Mouse (Mus musculus) kidney, adult 2 months (tissue): ENCODE measurements at regions not wholly inside any gene's neighbourhood (a gene's known extent, or its start where the extent isn't known, plus 50 kb on each side); places are given as distances from the start of the nearest gene placed in this dataset.

Experiments
- DNase-seq: peaks from one replicate; pipeline ENCODE4 v3.0.0; 2021
- H3K27ac ChIP-seq: fragments of 200-500 bp; 2 replicates; pipeline ENCODE4 v1.5.1; 2012; ENCODE audit warnings: low read depth, low read length, control low read depth, inconsistent platforms; ENCODE audit not compliant: insufficient read depth
- H3K27me3 ChIP-seq: fragments of 200-500 bp; replicated peaks from 2 replicates; pipeline ENCODE4 v1.6.1; 2012; ENCODE audit warnings: mild to moderate bottlenecking, moderate library complexity, low read length, inconsistent platforms; ENCODE audit not compliant: control insufficient read depth, insufficient read depth
- H3K36me3 ChIP-seq: fragments of 200-500 bp; 2 replicates; pipeline ENCODE4 v1.6.1; 2012; ENCODE audit warnings: mild to moderate bottlenecking, moderate library complexity, low read length, inconsistent platforms; ENCODE audit not compliant: control insufficient read depth, insufficient read depth
- H3K4me1 ChIP-seq: fragments of 200-500 bp; 2 replicates; pipeline ENCODE4 v1.6.1; 2011; ENCODE audit warnings: low read length; ENCODE audit not compliant: control insufficient read depth, insufficient read depth
- H3K4me3 ChIP-seq: fragments of 200-500 bp; 2 replicates; pipeline ENCODE4 v1.5.1; 2011; ENCODE audit warnings: mild to moderate bottlenecking, low read depth, low read length, control low read depth; ENCODE audit not compliant: insufficient read depth
- CTCF ChIP-seq: fragments of 200-500 bp; conservative IDR thresholded peaks from 2 replicates; pipeline ENCODE4 v1.5.1; 2011; ENCODE audit warnings: low read depth, mild to moderate bottlenecking, control low read depth, low read length, moderate library complexity, mixed read lengths; ENCODE audit not compliant: insufficient read depth, insufficient read length
- POLR2A ChIP-seq: fragments of 200-500 bp; IDR thresholded peaks from one replicate; pipeline ENCODE4 v1.6.1; 2011; ENCODE audit warnings: low read depth, low read length, control low read depth
- WGBS: fragments of 180-500 bp; shearing (Covaris S2); methylation state at CpG from one replicate; pipeline ENCODE4 v1.1.7; 2018; 5-methylcytosine and 5-hydroxymethylcytosine counted together

DNA sequence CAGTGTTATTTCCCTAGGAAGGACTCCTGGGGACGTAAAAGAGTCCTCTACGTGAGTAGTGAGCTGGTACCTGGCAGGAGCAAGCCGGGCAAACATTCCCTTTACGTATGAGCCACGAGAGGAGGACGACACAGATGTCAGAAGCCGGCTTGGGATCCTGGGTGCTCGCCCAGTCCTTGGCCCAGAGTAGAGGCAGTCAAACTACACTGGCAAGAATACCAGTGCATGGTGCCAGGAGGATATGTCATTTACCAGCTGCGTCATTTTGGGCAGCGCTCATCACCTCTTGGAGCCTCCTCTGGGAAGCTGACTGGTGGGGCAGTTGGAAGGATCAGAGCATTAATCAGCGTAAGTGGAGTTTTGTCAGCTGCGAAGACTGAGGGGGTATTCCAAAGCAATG lies 343.0 kb upstream of the Klf4 start:
- no peak for TF ChIP-seq CTCF
- no peak for TF ChIP-seq POLR2A
- Histone ChIP-seq H3K27ac (no peak overlapping the region), H3K4me1 (no peaks in the 10 kb centered on the region), H3K27me3 (no peaks in the 10 kb centered on the region), H3K36me3 (no peaks in the 10 kb centered on the region), H3K4me3 (no peak overlapping the region)
- WGBS: 90% methylated on average over 12 of the region's 12 CpGs
- DNase-seq: no peak

DNA sequence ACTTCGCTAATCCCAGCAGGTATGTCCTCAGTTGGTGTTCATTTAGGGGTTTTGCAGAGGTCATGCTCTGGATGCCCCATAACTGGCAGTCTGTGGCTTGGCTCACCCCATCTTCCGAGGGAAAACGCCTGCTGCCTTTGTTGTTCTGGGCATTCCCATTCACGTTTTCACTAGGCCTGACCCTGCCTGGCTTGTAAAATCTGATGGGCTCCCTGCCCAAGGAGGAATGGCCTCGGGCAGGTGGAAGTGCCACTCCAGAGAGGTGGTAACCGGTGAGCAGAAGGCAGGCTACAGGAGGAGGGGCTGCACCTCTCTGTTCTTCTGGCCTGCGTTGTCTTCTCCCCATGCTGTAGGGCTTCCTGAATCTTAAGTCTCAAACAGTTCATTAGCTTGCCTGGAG lies 342.6 kb upstream of the Klf4 start:
- TF ChIP-seq CTCF (no peak), POLR2A (no peak)
- H3K4me3 ChIP-seq: no peak overlapping the region
- H3K36me3 ChIP-seq: no peaks in the 10 kb centered on the region
- no peak overlapping the region for H3K27ac ChIP-seq
- DNase-seq: peak; percentile 5
- no peaks in the 10 kb centered on the region for H3K27me3 ChIP-seq
- no peaks in the 10 kb centered on the region for H3K4me1 ChIP-seq
- 63% methylated on average over 7 of the region's 7 CpGs for WGBS

DNA sequence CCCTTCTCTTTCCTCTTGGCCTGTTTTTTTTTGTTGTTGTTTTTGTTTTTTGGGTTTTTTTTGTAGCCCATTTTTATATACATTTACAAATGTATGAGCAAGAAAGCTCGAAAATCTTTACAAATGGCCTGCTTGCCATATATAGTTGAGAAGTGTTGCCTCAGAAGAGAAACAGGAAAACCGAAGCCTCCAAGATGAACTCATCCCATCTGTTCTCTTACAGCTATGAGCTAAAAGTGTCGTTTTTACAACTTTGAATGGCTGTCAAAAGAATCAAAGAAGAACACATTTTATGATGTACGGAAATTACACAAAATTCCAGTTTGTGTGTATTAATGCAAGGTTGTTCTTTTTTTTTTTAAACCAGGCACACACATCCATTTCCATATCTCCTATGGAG lies 342.0 kb upstream of the Klf4 start:
- H3K27ac ChIP-seq: no peak overlapping the region
- no peaks in the 10 kb centered on the region for H3K4me1 ChIP-seq
- H3K27me3 ChIP-seq: no peaks in the 10 kb centered on the region
- no peak overlapping the region for H3K4me3 ChIP-seq
- no peak for DNase-seq
- TF ChIP-seq CTCF (no peak), POLR2A (no peak)
- no peaks in the 10 kb centered on the region for H3K36me3 ChIP-seq
- 79% methylated on average over 4 of the region's 4 CpGs for WGBS

DNA sequence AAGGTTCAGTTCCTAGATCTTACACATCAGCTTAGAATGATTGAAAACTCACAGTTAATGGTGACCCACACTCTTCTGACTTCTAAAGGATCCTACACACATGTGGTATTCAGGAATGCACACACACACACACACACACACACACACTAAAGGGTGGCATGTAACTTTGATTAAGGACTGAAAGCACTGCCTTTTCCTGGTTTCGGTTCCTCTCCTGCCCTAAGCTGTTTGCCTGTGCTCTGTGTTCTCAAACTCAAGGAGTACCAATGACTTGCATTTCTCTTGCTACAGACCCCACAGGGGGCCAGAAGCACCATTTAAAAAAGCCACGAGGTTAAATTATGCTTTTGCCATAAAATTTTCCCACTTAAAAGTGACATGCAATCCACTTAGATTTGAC lies 327.8 kb upstream of the Klf4 start:
- TF ChIP-seq CTCF (no peak), POLR2A (no peak)
- no peak for DNase-seq
- H3K27me3 ChIP-seq: no peaks in the 10 kb centered on the region
- H3K4me3 ChIP-seq: no peak overlapping the region
- H3K27ac ChIP-seq: no peak overlapping the region
- WGBS: 71% methylated on average over 2 of the region's 2 CpGs
- H3K4me1 ChIP-seq: no peaks in the 10 kb centered on the region
- H3K36me3 ChIP-seq: no peaks in the 10 kb centered on the region

DNA sequence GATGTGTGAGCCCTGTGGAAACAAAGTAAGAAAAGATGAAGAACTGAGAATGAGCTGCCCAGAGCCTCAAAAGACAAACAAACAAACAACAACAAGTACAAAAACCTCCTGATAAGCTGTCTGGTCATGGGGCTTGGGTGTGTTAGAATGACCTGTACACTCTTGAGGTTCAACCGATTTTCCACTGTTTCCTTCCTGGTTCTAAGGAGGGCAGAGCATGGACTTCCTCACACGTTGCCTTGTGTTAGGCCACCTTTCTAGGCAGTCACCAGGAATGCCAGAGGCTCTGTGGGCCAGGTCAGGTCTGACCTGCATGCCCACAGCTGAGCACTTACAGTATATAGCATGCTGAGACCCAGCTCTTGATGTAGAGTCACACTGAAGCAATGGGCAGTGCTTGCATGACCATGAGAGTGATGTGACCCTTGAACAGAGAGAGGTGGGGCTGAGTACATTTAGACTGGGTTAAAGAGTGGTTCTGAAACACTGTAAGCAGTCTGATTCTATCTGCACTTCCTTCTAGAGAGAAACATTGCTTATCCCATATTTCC lies 327.0 kb upstream of the Klf4 start:
- WGBS: 75% methylated on average over 2 of the region's 2 CpGs
- TF ChIP-seq CTCF (no peak), POLR2A (no peak)
- Histone ChIP-seq H3K27ac (no peak overlapping the region), H3K4me1 (no peaks in the 10 kb centered on the region), H3K36me3 (no peaks in the 10 kb centered on the region), H3K4me3 (no peak overlapping the region), H3K27me3 (no peaks in the 10 kb centered on the region)
- DNase-seq: no peak

DNA sequence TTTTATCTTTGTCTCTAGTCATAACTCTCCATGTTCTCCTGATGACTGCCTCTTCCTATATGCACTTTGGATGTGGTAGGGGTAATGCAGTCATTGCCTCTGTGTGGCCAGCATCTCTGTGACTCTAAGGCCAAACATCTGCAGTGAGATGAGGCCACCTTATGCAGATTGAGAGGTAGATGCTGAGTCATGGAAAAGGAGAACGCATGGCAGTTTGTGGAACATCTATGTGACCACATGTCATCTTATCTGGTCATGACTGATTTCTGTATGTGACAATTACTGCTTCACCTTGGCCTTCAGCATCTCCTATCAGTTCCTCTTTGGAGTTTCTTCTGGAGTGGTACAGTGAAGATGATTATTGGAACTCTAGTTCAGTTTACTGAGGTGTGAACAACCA lies 319.2 kb upstream of the Klf4 start:
- no peak for DNase-seq
- WGBS: 94% methylated on average over 1 of the region's 1 CpGs
- Histone ChIP-seq H3K4me3 (no peak overlapping the region), H3K36me3 (no peaks in the 10 kb centered on the region), H3K27me3 (no peaks in the 10 kb centered on the region), H3K27ac (no peak overlapping the region), H3K4me1 (no peaks in the 10 kb centered on the region)
- no peak for TF ChIP-seq CTCF
- TF ChIP-seq POLR2A: no peak

DNA sequence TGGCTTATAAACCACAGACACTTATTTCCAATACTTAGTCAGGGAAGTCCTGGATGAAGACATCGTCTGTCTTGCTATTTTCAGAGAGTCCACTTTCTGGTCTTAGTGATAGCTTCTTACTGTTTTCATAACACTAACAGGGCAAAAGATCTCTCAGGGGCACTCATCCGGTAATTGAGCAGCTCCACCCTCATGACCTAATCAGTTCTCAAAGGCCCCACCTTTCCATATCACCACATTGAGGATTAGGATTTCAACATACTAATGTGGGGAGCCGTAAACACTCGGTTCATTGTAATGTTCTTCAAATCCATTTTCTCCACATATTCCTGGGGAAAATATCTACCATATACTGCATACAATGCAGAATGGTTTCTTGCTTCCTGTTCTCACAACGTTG lies 318.8 kb upstream of the Klf4 start:
- WGBS: 66% methylated on average over 5 of the region's 5 CpGs
- DNase-seq: no peak
- Histone ChIP-seq H3K4me1 (no peaks in the 10 kb centered on the region), H3K27me3 (no peaks in the 10 kb centered on the region), H3K27ac (no peak overlapping the region), H3K36me3 (no peaks in the 10 kb centered on the region), H3K4me3 (no peak overlapping the region)
- no peak for TF ChIP-seq POLR2A
- TF ChIP-seq CTCF: no peak
